Mouse (Mus musculus): ENCODE measurements around the gene Itpka.
A peak's percentile ranks its signal among the peaks of the same experiment; 100 is the strongest.

The Itpka gene

DNA sequence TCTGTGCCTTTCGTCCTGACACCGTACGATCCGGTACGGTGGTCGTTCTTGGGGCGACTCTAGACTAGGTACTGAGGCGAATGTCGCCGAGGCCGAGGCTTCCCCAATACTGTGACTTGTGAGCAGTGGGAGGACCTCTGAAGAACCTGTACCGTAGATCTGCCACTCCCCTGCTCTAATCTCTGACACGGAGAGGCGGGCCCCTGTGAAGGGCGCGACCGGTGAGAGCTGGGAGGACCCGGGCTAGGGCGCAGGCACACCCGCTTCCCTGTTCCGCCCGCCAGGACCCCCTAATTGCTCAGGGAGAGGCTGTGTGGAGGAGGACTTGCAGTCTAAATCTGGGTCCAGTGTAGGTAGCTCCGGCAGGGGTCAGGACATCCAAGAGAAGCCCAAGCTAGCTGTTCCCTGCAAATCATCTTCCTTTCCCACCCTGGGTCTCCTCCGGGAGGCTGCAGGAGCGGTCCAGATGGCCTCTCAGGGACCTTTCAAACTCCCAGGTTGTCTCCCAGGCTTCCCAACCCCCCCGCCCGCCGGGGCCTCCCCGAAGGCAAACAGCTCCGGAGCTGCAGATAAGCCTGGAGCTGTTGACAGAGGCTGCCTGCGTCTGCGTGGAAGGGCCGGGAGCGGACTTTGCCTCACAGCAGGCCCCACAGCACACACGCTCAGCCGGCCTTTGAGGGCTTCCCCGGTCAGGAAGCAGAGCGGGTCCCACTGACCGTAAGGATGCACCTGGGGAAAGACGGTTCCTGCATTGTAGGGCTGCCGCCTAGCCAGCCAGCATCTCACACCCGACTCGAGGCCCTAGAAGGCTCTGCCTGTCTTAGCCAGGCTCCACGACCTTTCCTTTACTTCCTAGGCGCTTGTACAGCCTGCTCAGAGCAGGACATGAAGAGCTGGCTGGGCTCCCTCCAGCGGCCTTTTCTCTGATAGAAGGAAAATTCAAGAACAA is 2.3 kb downstream of the Itpka start:
- TF ChIP-seq POU5F1 (IDR thresholded peaks at IDR 0.05; ENCODE audit: borderline replicate concordance, low read length) (no peak), CTCF (conservative IDR thresholded peaks at IDR 0.05; ENCODE audit: low read length) (no peak), NANOG (IDR thresholded peaks at IDR 0.05; ENCODE audit: borderline replicate concordance, low read length) (no peak)
- peaks cover 64% of the 10 kb centered on the region for H3K4me1 ChIP-seq (replicated peaks; ENCODE audit: low read depth, low read length)
- H3K27me3 ChIP-seq (ENCODE audit: insufficient read depth, low read length), result peaks cover 46% of the 10 kb centered on the region
- peak overlapping the region; percentile 90 for H3K4me3 ChIP-seq (replicated peaks; ENCODE audit: low read length)
- H3K9me3 ChIP-seq (ENCODE audit: low read length), result no peaks in the 10 kb centered on the region
- 0 out of 2 replicates have a peak, but pooled peaks cover 5% of the 10 kb centered on the region for H3K36me3 ChIP-seq (ENCODE audit: insufficient read depth, low read length)

- H3K36me3 ChIP-seq (ENCODE audit: insufficient read depth, low read length), result peaks cover 14% of the 10 kb centered on the region
- TF ChIP-seq NANOG (IDR thresholded peaks at IDR 0.05; ENCODE audit: borderline replicate concordance, low read length), result no peak
- peak; percentile 18 for TF ChIP-seq CTCF (conservative IDR thresholded peaks at IDR 0.05; ENCODE audit: low read length)
- H3K4me1 ChIP-seq (replicated peaks; ENCODE audit: low read depth, low read length), result peaks cover 67% of the 10 kb centered on the region
These were observed 3.1 kb downstream of the Itpka start for GRCm38 (mm10) chr2:119745281-119745680.

DNA sequence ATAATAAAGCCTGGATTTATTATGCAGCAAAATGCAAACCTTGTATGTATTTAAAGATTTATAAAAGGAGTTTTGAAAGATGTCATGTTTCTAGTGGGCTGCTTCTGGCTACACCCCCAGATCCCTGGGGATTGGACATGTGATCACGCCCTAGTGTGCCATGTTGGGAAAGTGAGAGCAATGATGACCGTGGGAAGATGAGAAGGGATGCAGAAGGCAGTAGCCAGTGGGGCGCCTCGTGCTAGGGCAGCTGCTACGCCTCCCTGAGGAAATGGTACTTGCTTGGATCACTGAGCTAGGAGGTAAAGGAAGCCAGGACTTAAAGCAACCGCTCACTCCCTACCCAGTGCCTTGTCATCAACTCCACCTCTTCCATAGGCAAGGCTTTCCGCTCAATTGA is 5.4 kb downstream of the Itpka start:
- peaks cover 73% of the 10 kb centered on the region for H3K4me1 ChIP-seq (replicated peaks; ENCODE audit: low read depth, low read length)
- H3K27me3 ChIP-seq (ENCODE audit: insufficient read depth, low read length), result peaks cover 37% of the 10 kb centered on the region
- H3K36me3 ChIP-seq (ENCODE audit: insufficient read depth, low read length), result peaks cover 32% of the 10 kb centered on the region
- no peaks in the 10 kb centered on the region for H3K9me3 ChIP-seq (ENCODE audit: low read length)
- no peak overlapping the region for H3K4me3 ChIP-seq (replicated peaks; ENCODE audit: low read length)
- TF ChIP-seq CTCF (conservative IDR thresholded peaks at IDR 0.05; ENCODE audit: low read length) (no peak), NANOG (IDR thresholded peaks at IDR 0.05; ENCODE audit: borderline replicate concordance, low read length) (no peak), POU5F1 (IDR thresholded peaks at IDR 0.05; ENCODE audit: borderline replicate concordance, low read length) (no peak)

More at GRCm38 (mm10) chr2:119745281-119745680, 3.1 kb downstream of the Itpka start:
- no peaks in the 10 kb centered on the region for H3K9me3 ChIP-seq (ENCODE audit: low read length)
- peak overlapping the region; percentile 90; the same call in 1 of the 2 replicates for H3K4me3 ChIP-seq (replicated peaks; ENCODE audit: low read length)
- H3K27me3 ChIP-seq (ENCODE audit: insufficient read depth, low read length), result peaks cover 41% of the 10 kb centered on the region

DNA sequence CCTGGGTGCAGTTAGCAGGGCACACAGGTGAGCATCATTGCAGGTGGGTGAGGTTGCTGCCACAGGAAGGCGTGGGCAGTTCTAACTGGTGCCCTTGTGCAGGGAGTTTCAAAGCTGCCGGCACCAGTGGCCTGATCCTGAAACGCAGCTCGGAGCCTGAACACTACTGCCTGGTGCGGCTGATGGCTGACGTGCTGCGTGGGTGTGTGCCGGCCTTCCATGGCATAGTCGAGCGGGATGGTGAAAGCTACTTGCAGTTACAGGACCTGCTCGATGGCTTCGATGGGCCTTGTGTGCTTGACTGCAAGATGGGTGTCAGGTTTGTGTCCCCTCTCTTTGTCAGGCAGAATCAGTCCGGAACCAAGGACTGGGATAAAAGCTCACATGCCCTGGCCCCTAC is 7.1 kb downstream of the Itpka start:
- H3K27me3 ChIP-seq (ENCODE audit: insufficient read depth, low read length), result peaks cover 23% of the 10 kb centered on the region
- H3K36me3 ChIP-seq (ENCODE audit: insufficient read depth, low read length), result peaks cover 39% of the 10 kb centered on the region
- no peak for TF ChIP-seq NANOG (IDR thresholded peaks at IDR 0.05; ENCODE audit: borderline replicate concordance, low read length)
- TF ChIP-seq POU5F1 (IDR thresholded peaks at IDR 0.05; ENCODE audit: borderline replicate concordance, low read length), result no peak
- TF ChIP-seq CTCF (conservative IDR thresholded peaks at IDR 0.05; ENCODE audit: low read length), result no peak
- H3K4me3 ChIP-seq (replicated peaks; ENCODE audit: low read length), result no peak overlapping the region; the same call in 1 of the 2 replicates
- peaks cover 59% of the 10 kb centered on the region for H3K4me1 ChIP-seq (replicated peaks; ENCODE audit: low read depth, low read length)
- no peaks in the 10 kb centered on the region for H3K9me3 ChIP-seq (ENCODE audit: low read length)

DNA sequence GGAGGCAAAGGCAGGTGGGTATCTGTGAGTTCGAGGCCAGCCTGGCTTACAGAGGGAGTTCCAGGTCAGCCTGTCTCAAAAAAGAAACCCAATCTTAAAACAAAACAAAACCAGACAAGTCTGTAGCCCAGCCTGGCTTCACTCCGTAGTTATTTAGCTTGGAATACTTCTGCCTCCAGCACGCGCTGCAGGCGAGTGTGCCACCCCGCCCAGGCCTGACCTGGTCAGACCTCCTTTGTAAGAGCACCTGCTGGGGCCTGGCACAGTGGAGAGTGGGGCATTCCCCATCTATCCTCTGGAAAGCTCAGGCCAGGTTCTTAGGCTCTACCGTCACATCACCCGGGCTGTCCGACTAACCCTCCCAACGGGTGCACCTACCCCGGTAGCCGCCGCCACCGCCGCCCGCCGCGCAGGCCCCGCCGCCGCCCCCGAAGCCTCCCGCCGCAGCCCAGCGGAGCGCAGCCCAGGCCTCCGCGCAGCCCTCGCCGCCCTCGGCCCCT is 15.5 kb downstream of the Itpka start:
- TF ChIP-seq POU5F1 (IDR thresholded peaks at IDR 0.05; ENCODE audit: borderline replicate concordance, low read length) (no peak), CTCF (conservative IDR thresholded peaks at IDR 0.05; ENCODE audit: low read length) (no peak), NANOG (IDR thresholded peaks at IDR 0.05; ENCODE audit: borderline replicate concordance, low read length) (no peak)
- peaks cover 49% of the 10 kb centered on the region for H3K27me3 ChIP-seq (ENCODE audit: insufficient read depth, low read length)
- peaks cover 36% of the 10 kb centered on the region for H3K4me1 ChIP-seq (replicated peaks; ENCODE audit: low read depth, low read length)
- H3K36me3 ChIP-seq (ENCODE audit: insufficient read depth, low read length), result peaks cover 11% of the 10 kb centered on the region
- peak overlapping the region; percentile 81 for H3K4me3 ChIP-seq (replicated peaks; ENCODE audit: low read length)
- H3K9me3 ChIP-seq (ENCODE audit: low read length), result no peaks in the 10 kb centered on the region

GRCm38 (mm10) chr2:119758101-119758843 is 16.1 kb downstream of the Itpka start:
- H3K4me3 ChIP-seq (replicated peaks; ENCODE audit: low read length), result peak overlapping the region; percentile 81
- peaks cover 36% of the 10 kb centered on the region for H3K4me1 ChIP-seq (replicated peaks; ENCODE audit: low read depth, low read length)
- peaks cover 14% of the 10 kb centered on the region for H3K36me3 ChIP-seq (ENCODE audit: insufficient read depth, low read length)
- no peaks in the 10 kb centered on the region for H3K9me3 ChIP-seq (ENCODE audit: low read length)
- peaks cover 49% of the 10 kb centered on the region for H3K27me3 ChIP-seq (ENCODE audit: insufficient read depth, low read length)
- TF ChIP-seq NANOG (IDR thresholded peaks at IDR 0.05; ENCODE audit: borderline replicate concordance, low read length), result no peak
- no peak for TF ChIP-seq POU5F1 (IDR thresholded peaks at IDR 0.05; ENCODE audit: borderline replicate concordance, low read length)
- no peak for TF ChIP-seq CTCF (conservative IDR thresholded peaks at IDR 0.05; ENCODE audit: low read length)

DNA sequence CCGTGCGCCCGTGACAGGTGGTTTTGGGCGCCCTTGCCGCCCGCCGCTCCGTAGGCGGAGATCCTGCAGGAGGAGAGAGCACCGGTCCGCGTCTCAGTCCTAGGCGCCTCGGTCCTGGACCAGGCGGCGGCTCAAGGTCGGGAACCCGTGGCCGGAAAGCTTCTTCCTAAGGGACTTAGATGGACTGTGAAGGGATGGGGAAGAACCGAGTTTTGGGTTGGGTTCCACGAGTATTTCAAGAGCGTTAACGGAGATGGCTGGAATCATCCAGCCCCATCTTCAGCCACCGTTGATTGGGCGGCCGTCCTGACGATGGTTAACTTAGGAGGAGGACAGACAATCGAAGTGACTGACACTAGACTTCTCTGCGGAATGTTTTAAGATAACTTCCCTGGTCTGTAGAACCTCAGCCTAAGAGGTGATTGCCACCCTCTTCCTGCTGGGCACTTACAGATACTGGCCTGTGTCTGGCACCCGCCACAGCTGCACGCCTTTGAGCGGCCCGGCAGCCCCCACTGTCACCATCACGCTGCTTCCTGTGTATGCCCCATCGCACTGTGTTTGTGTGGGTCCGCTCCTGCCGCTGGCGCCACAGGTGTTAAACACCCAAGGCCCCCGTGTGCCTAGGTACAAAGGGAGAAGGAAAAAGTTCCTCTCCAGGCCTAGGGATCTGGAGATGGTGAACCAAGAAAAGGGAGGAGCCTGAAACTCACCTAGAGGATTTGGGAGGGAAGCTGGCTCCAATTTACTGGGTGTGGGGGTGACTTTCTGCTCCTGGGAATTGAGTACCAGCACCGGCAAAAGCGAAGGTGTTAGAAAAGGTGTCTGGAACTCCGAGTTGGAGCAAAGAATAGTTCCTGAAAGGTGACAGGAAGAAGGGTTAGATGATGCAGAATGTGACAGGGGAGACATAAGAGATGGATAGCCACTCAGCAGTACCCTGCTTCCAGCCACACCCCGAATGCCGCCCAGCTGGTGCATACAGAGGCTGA is 17.0 kb downstream of the Itpka start:
- peaks cover 44% of the 10 kb centered on the region for H3K4me1 ChIP-seq (replicated peaks; ENCODE audit: low read depth, low read length)
- H3K4me3 ChIP-seq (replicated peaks; ENCODE audit: low read length), result peak overlapping the region; percentile 81
- H3K27me3 ChIP-seq (ENCODE audit: insufficient read depth, low read length), result peaks cover 48% of the 10 kb centered on the region
- no peak for TF ChIP-seq POU5F1 (IDR thresholded peaks at IDR 0.05; ENCODE audit: borderline replicate concordance, low read length)
- no peak for TF ChIP-seq CTCF (conservative IDR thresholded peaks at IDR 0.05; ENCODE audit: low read length)
- TF ChIP-seq NANOG (IDR thresholded peaks at IDR 0.05; ENCODE audit: borderline replicate concordance, low read length), result no peak
- H3K36me3 ChIP-seq (ENCODE audit: insufficient read depth, low read length), result peaks cover 16% of the 10 kb centered on the region
- H3K9me3 ChIP-seq (ENCODE audit: low read length), result no peaks in the 10 kb centered on the region

Data from E14TG2a.4 (cell line).